Mouse (Mus musculus) cerebellum, adult 18-20 months (tissue): ENCODE results near the gene Zdhhc8.

Experiments
- DNase-seq, 2 experiments: peaks; one replicate each; pipeline ENCODE4 v3.0.0; 2021

Gene Zdhhc8

GRCm38 (mm10) chr16:18234671-18235388, at the start of gene Zdhhc8:
TSS of gene Zdhhc8 (minus strand) at chr16:18235136.
- DNase-seq = peak; percentile 80 to 85

GRCm38 (mm10) chr16:18275166-18275565, 40.2 kb upstream of the Zdhhc8 start:
- DNase-seq = no peak

- no peak for DNase-seq
Observed at GRCm38 (mm10) chr16:18268182-18268581, 33.2 kb upstream of the Zdhhc8 start.

GRCm38 (mm10) chr16:18265024-18265423, 30.1 kb upstream of the Zdhhc8 start:
- DNase-seq = no peak

GRCm38 (mm10) chr16:18258221-18258620, 23.3 kb upstream of the Zdhhc8 start, which contains the start of gene Gm49776:
TSS of gene Gm49776 (minus strand) at chr16:18258321.
- no peak for DNase-seq

- no peak for DNase-seq
Observed at GRCm38 (mm10) chr16:18253866-18254265, 18.9 kb upstream of the Zdhhc8 start.

GRCm38 (mm10) chr16:18252736-18253135, 17.8 kb upstream of the Zdhhc8 start:
- no peak for DNase-seq

- DNase-seq = no peak
Observed at GRCm38 (mm10) chr16:18250828-18251790, 16.2 kb upstream of the Zdhhc8 start.

- no peak for DNase-seq
Observed at GRCm38 (mm10) chr16:18250231-18250630, 15.3 kb upstream of the Zdhhc8 start.

- DNase-seq = peak; percentile 44 to 57
Observed at GRCm38 (mm10) chr16:18249364-18249967, 14.5 kb upstream of the Zdhhc8 start.

- DNase-seq = peak; percentile 98 to 99
Observed at GRCm38 (mm10) chr16:18248433-18249363, 13.8 kb upstream of the Zdhhc8 start, which contains the start of the genes Trmt2a and Ranbp1. TSS of gene Trmt2a (plus strand) at chr16:18248679. TSS of gene Ranbp1 (minus strand) at chr16:18248732.

- DNase-seq = no peak
Observed at GRCm38 (mm10) chr16:18247521-18248399, 12.8 kb upstream of the Zdhhc8 start.

GRCm38 (mm10) chr16:18241581-18241980, 6.6 kb upstream of the Zdhhc8 start:
- no peak for DNase-seq

GRCm38 (mm10) chr16:18236676-18237501, 2.0 kb upstream of the Zdhhc8 start:
- DNase-seq = no peak

GRCm38 (mm10) chr16:18235389-18236065, 591 bp upstream of the Zdhhc8 start:
- DNase-seq = peak; percentile 64 to 72

GRCm38 (mm10) chr16:18233919-18234670, 841 bp downstream of the Zdhhc8 start:
- DNase-seq = no peak

- DNase-seq = no peak
Observed at GRCm38 (mm10) chr16:18233451-18233850, 1.5 kb downstream of the Zdhhc8 start.

- DNase-seq = no peak
Observed at GRCm38 (mm10) chr16:18231451-18231850, 3.5 kb downstream of the Zdhhc8 start.

- no peak for DNase-seq
Observed at GRCm38 (mm10) chr16:18231047-18231446, 3.9 kb downstream of the Zdhhc8 start.
